Mouse (Mus musculus) midbrain, embryonic 16.5 days (tissue): ENCODE results near the gene 2210011C24Rik. TPM values are rescaled to one million over a fixed set of nuclear protein-coding genes. Genes with fewer than 3 reads are reported as not detected.

Experiments used
- ATAC-seq: fragments of 200-750 bp; cut with Nextera tagmentation; 2 replicates; pipeline ENCODE4 v1.8.0; 2017; ENCODE audit warnings: moderate TSS enrichment
- H3K27ac ChIP-seq: fragments of 300-500 bp; sonication (generic); 2 replicates; pipeline ENCODE4 v1.5.1; 2014; ENCODE audit warnings: mild to moderate bottlenecking, low read length, mixed read lengths
- H3K27me3 ChIP-seq: fragments of 300-500 bp; sonication (generic); 2 replicates; pipeline ENCODE4 v1.6.1; 2014; ENCODE audit warnings: low read depth, low read length, mixed read lengths; ENCODE audit not compliant: control insufficient read depth, insufficient read depth
- H3K36me3 ChIP-seq: fragments of 300-500 bp; sonication (generic); 2 replicates; pipeline ENCODE4 v1.6.1; 2014; ENCODE audit warnings: mild to moderate bottlenecking, low read length, moderate library complexity, mixed read lengths; ENCODE audit not compliant: control insufficient read depth, insufficient read depth
- H3K4me1 ChIP-seq: fragments of 300-500 bp; sonication (generic); 2 replicates; pipeline ENCODE4 v1.6.1; 2014; ENCODE audit warnings: mild to moderate bottlenecking, low read length, mixed read lengths; ENCODE audit not compliant: control insufficient read depth, insufficient read depth
- H3K4me2 ChIP-seq: fragments of 300-500 bp; sonication (generic); 2 replicates; pipeline ENCODE4 v1.6.1; 2014; ENCODE audit warnings: mild to moderate bottlenecking, low read length, mixed read lengths
- H3K4me3 ChIP-seq: fragments of 300-500 bp; sonication (generic); 2 replicates; pipeline ENCODE4 v1.5.1; 2014; ENCODE audit warnings: low read depth, mild to moderate bottlenecking, low read length, moderate library complexity, mixed read lengths
- H3K9ac ChIP-seq: fragments of 300-500 bp; sonication (generic); 2 replicates; pipeline ENCODE4 v1.6.1; 2014; ENCODE audit warnings: low read depth, low read length, mixed read lengths
- H3K9me3 ChIP-seq: fragments of 300-500 bp; sonication (generic); replicated peaks from 2 replicates; pipeline ENCODE4 v1.6.1; 2014; ENCODE audit warnings: mild to moderate bottlenecking, low read length, mixed read lengths; ENCODE audit not compliant: control insufficient read depth, poor library complexity, severe bottlenecking
- WGBS: fragments of 180-500 bp; shearing (Covaris S2); extraction: QIAGEN DNeasy Blood & Tissue Kit; methylation state at CpG from one replicate; pipeline ENCODE4 v1.1.7; 2014; 5-methylcytosine and 5-hydroxymethylcytosine counted together
- microRNA counts: library from miRNA; unstranded; fragments of <30 nt; microRNA quantifications from one replicate; lab custom pipeline; 2016
- microRNA-seq: library from miRNA; unstranded; fragments of <30 nt; microRNA quantifications from one replicate; pipeline ENCODE4, GENCODE M21; 2017
- polyA plus RNA-seq: library from polyadenylated mRNA; unstranded; fragments of >200 nt; fragmentation: Nextera tagmentation; extraction: Ambion mirVana; gene quantifications from 2 replicates; pipeline ENCODE4 v1.2.1, GENCODE M21; 2015

The 2210011C24Rik gene
- polyA plus RNA-seq, 1 experiment from 2014 or later: 0.28 TPM

- no peak overlapping the region for H3K4me3 ChIP-seq
- H3K36me3 ChIP-seq: no peaks in the 10 kb centered on the region
- no peak overlapping the region for H3K9ac ChIP-seq
- H3K9me3 ChIP-seq: no peaks in the 10 kb centered on the region
- 82% methylated on average over 4 of the region's 4 CpGs for WGBS
- no peak overlapping the region for H3K4me2 ChIP-seq
- no peak overlapping the region for H3K27ac ChIP-seq
- H3K27me3 ChIP-seq: no peaks in the 10 kb centered on the region
- no peak for ATAC-seq
- H3K4me1 ChIP-seq: peaks cover 19% of the 10 kb centered on the region
Observed at GRCm38 (mm10) chr8:83971121-83971520, 40.9 kb downstream of the 2210011C24Rik start.

DNA sequence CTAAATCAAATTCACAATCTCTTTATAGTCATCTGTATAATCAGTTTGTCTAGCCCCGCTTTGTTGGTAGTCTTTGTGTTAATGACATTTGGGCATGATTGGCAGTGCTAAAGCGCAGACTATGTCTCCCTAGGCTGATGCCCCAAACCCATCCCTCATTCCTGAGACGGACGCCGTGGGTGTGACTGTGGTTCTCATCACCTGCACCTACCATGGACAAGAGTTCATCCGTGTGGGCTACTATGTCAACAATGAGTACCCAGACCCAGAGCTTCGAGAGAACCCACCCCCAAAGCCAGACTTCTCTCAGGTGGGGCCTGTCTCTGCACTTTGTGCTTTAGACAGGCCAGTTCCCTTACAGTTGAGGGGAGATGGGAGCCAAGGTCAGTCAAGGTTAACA is 44.3 kb downstream of the 2210011C24Rik start:
- Histone ChIP-seq H3K9ac (no peak overlapping the region), H3K4me3 (no peak overlapping the region), H3K27ac (no peak overlapping the region), H3K36me3 (no peaks in the 10 kb centered on the region), H3K27me3 (no peaks in the 10 kb centered on the region), H3K9me3 (no peaks in the 10 kb centered on the region), H3K4me1 (peaks cover 7% of the 10 kb centered on the region; the same call in 1 of the 2 replicates), H3K4me2 (no peak overlapping the region)
- no peak for ATAC-seq
- WGBS: 95% methylated on average over 7 of the region's 7 CpGs

DNA sequence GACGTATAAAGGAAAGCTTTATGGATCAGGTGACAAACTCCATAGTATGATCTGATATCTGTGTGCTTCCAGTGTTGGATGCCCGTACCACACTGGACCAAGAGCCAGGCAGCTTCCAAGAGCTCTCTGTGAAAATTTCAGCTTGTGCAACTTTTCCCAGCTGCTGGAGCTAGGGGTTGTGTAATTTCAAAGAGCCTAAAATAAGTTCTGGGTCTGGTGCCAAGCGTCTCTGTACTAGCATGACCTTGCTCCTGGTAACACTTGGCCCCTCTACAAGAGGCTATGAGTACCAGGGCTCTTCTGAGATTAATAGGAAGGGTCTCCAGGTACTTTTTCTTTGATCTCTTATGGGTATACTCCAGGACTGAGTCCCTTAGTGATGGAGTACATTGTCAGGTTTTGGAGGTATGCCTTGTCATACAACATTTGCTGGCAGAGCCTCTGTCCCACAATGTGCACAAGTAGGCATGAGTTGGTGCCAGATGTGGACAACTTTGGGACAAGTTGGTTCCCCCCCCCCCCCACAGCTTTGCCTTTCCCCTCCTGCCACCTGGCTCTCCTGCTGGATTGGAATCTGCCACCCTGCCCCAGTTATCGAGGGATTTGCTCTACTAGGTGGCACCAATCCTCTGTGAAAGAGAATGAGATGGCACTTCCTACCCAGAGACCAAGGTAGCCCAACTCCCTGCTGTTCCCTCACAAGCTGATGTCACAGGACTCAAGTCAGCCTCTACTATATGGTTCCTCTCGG is 47.8 kb downstream of the 2210011C24Rik start:
- Histone ChIP-seq H3K4me1 (no peaks in the 10 kb centered on the region), H3K4me2 (no peak overlapping the region), H3K27ac (no peak overlapping the region), H3K36me3 (no peaks in the 10 kb centered on the region), H3K4me3 (no peak overlapping the region), H3K27me3 (no peaks in the 10 kb centered on the region), H3K9ac (no peak overlapping the region), H3K9me3 (no peaks in the 10 kb centered on the region)
- 89% methylated on average over 5 of the region's 5 CpGs for WGBS
- no peak for ATAC-seq

MicroRNA genes within 50 kb of the gene (microRNA counts, 519-probe panel; counts per million panel counts)
- microRNA mmu-miR-1199 (lab: Ali Mortazavi, UCI): 386 counts per million, percentile 18 among the panel's probes with 10 or more counts

Small RNA genes within 50 kb of the gene (microRNA-seq; reads per million reads assigned to microRNA genes)
- gene Mir1199 (0.52 reads per million), gene Mir8111 (2.1 reads per million, percentile 6 among the genes with 10 or more reads in this experiment)

Other genes starting within 250 kb of the 2210011C24Rik start
- gene Adgrl1, start 112.1 kb downstream of the 2210011C24Rik start, polyA plus RNA-seq: 54.8 and 59.8 TPM in 2 replicates
- gene Gm10644, start 57.0 kb downstream of the 2210011C24Rik start, polyA plus RNA-seq: 0.58 and 0.69 TPM in 2 replicates
- gene Asf1b, start 56.7 kb downstream of the 2210011C24Rik start, polyA plus RNA-seq: 6.1 and 6.7 TPM in 2 replicates
- gene Prkaca, start 39.2 kb downstream of the 2210011C24Rik start, polyA plus RNA-seq: 225 and 231 TPM in 2 replicates
- 5.4 and 6.3 TPM in 2 replicates for gene Samd1, start 14.5 kb downstream of the 2210011C24Rik start, polyA plus RNA-seq
- gene 1700067K01Rik, start 10.7 kb downstream of the 2210011C24Rik start, polyA plus RNA-seq: 1.1 and 1.3 TPM in 2 replicates
- gene Palm3, start 9.3 kb upstream of the 2210011C24Rik start, polyA plus RNA-seq: 2.8 and 4.7 TPM in 2 replicates
- gene Il27ra, start 30.4 kb upstream of the 2210011C24Rik start, polyA plus RNA-seq: 0.26 and 0.47 TPM in 2 replicates
- 0.72 and 1.9 TPM in 2 replicates for gene Rln3, start 32.8 kb upstream of the 2210011C24Rik start, polyA plus RNA-seq
- gene Gm10643, start 53.0 kb upstream of the 2210011C24Rik start, polyA plus RNA-seq: 1.2 and 1.5 TPM in 2 replicates
- gene Rfx1, start 54.7 kb upstream of the 2210011C24Rik start, polyA plus RNA-seq: 11.3 and 11.7 TPM in 2 replicates
- gene Dcaf15, start 92.6 kb upstream of the 2210011C24Rik start, polyA plus RNA-seq: 20.6 and 24.7 TPM in 2 replicates
- gene Podnl1, start 113.8 kb upstream of the 2210011C24Rik start, polyA plus RNA-seq: 0.53 and 0.70 TPM in 2 replicates
- gene Cc2d1a, start 135.8 kb upstream of the 2210011C24Rik start, polyA plus RNA-seq: 55.7 and 64.8 TPM in 2 replicates
- gene 4930432K21Rik, start 135.9 kb upstream of the 2210011C24Rik start, polyA plus RNA-seq: 2.1 and 2.5 TPM in 2 replicates
- gene Nanos3, start 173.0 kb upstream of the 2210011C24Rik start, polyA plus RNA-seq: 6.6 and 7.1 TPM in 2 replicates
- gene Zswim4, start 224.9 kb upstream of the 2210011C24Rik start, polyA plus RNA-seq: 22.4 and 26.4 TPM in 2 replicates
- 229 and 244 TPM in 2 replicates for gene D8Ertd738e, start 237.5 kb upstream of the 2210011C24Rik start, polyA plus RNA-seq
- 41.1 and 43.4 TPM in 2 replicates for gene Mri1, start 245.2 kb upstream of the 2210011C24Rik start, polyA plus RNA-seq